Mouse (Mus musculus): Measurements from ENCODE around the gene Clec4d. TPM values are rescaled to one million over a fixed set of nuclear protein-coding genes. Genes with fewer than 3 reads are reported as not detected.

The Clec4d gene
- total RNA-seq, 4 experiments from 2014 or later = 0.87 to 2.3 (median 1.5) TPM

Other genes starting within 250 kb of the Clec4d start
- gene Clec4b1, start 212.1 kb upstream of the Clec4d start, total RNA-seq (2022) = 1 to 10 TPM in 2 of 4 experiments, under 1 TPM in 2; 0.46 to 2.3 (median 1.2) TPM
- gene Clec4a2, start 155.7 kb upstream of the Clec4d start, total RNA-seq (2022) = 1 to 10 TPM; 3.5 to 7.4 (median 5.0) TPM
- gene Clec4b2, start 89.2 kb upstream of the Clec4d start, total RNA-seq (2022) = under 1 TPM in 3 of 4 experiments, not detected in 1; 0.20 to 0.59 (median 0.49) TPM
- gene Clec4n, start 32.3 kb upstream of the Clec4d start, total RNA-seq (2022) = 1 to 10 TPM in 3 of 4 experiments, not detected in 1; 2.4 to 3.0 (median 2.4) TPM
- gene Clec4e, start 27.8 kb downstream of the Clec4d start, total RNA-seq (2022) = under 1 TPM in 3 of 4 experiments, not detected in 1; 0.13 to 0.29 (median 0.21) TPM
- not detected for gene Vmn2r19, start 46.2 kb downstream of the Clec4d start, total RNA-seq (2022)
- gene Vmn2r20, start 156.0 kb downstream of the Clec4d start, total RNA-seq (2022) = not detected

Data from adrenal gland, adult 8-10 months (tissue).